Mouse (Mus musculus) kidney, adult 2 months (tissue): Measurements from ENCODE around the gene Lrguk. TPM values are rescaled to one million over a fixed set of nuclear protein-coding genes. Genes with fewer than 3 reads are reported as not detected.

ENCODE experiments used
- DNase-seq: peaks from one replicate; pipeline ENCODE4 v3.0.0; 2021
- H3K27ac ChIP-seq: fragments of 200-500 bp; 2 replicates; pipeline ENCODE4 v1.5.1; 2012; ENCODE audit warnings: low read depth, low read length, control low read depth, inconsistent platforms; ENCODE audit not compliant: insufficient read depth
- H3K27me3 ChIP-seq: fragments of 200-500 bp; replicated peaks from 2 replicates; pipeline ENCODE4 v1.6.1; 2012; ENCODE audit warnings: mild to moderate bottlenecking, moderate library complexity, low read length, inconsistent platforms; ENCODE audit not compliant: control insufficient read depth, insufficient read depth
- H3K36me3 ChIP-seq: fragments of 200-500 bp; 2 replicates; pipeline ENCODE4 v1.6.1; 2012; ENCODE audit warnings: mild to moderate bottlenecking, moderate library complexity, low read length, inconsistent platforms; ENCODE audit not compliant: control insufficient read depth, insufficient read depth
- H3K4me1 ChIP-seq: fragments of 200-500 bp; 2 replicates; pipeline ENCODE4 v1.6.1; 2011; ENCODE audit warnings: low read length; ENCODE audit not compliant: control insufficient read depth, insufficient read depth
- H3K4me3 ChIP-seq: fragments of 200-500 bp; 2 replicates; pipeline ENCODE4 v1.5.1; 2011; ENCODE audit warnings: mild to moderate bottlenecking, low read depth, low read length, control low read depth; ENCODE audit not compliant: insufficient read depth
- CTCF ChIP-seq: fragments of 200-500 bp; conservative IDR thresholded peaks from 2 replicates; pipeline ENCODE4 v1.5.1; 2011; ENCODE audit warnings: low read depth, mild to moderate bottlenecking, control low read depth, low read length, moderate library complexity, mixed read lengths; ENCODE audit not compliant: insufficient read depth, insufficient read length
- POLR2A ChIP-seq: fragments of 200-500 bp; IDR thresholded peaks from one replicate; pipeline ENCODE4 v1.6.1; 2011; ENCODE audit warnings: low read depth, low read length, control low read depth
- WGBS: fragments of 180-500 bp; shearing (Covaris S2); methylation state at CpG from one replicate; pipeline ENCODE4 v1.1.7; 2018; 5-methylcytosine and 5-hydroxymethylcytosine counted together
- polyA plus RNA-seq: library from polyadenylated mRNA; depleted of rRNA; stranded (reverse); fragments of >200 nt; gene quantifications from 2 replicates; pipeline ENCODE4 v1.2.3, GENCODE M21; 2012; rRNA removed

Lrguk gene
- polyA plus RNA-seq, 1 experiment = 0.27 TPM

- Histone ChIP-seq H3K4me1 (peaks cover 28% of the 10 kb centered on the region), H3K36me3 (no peaks in the 10 kb centered on the region), H3K27ac (peak overlapping the region; percentile 84), H3K27me3 (no peaks in the 10 kb centered on the region), H3K4me3 (peak overlapping the region; percentile 39)
- TF ChIP-seq POLR2A (no peak), CTCF (no peak)
- DNase-seq = no peak
- WGBS = 53% methylated on average over 4 of the region's 4 CpGs
Measured at GRCm38 (mm10) chr6:34179911-34180310, 150.7 kb downstream of the Lrguk start.

GRCm38 (mm10) chr6:34181961-34182360, 152.7 kb downstream of the Lrguk start:
- WGBS = 55% methylated on average over 3 of the region's 3 CpGs
- DNase-seq = peak; percentile 33
- Histone ChIP-seq H3K27me3 (no peaks in the 10 kb centered on the region), H3K27ac (no peak overlapping the region), H3K36me3 (no peaks in the 10 kb centered on the region), H3K4me1 (peaks cover 23% of the 10 kb centered on the region), H3K4me3 (no peak overlapping the region)
- TF ChIP-seq CTCF (no peak), POLR2A (no peak)

DNA sequence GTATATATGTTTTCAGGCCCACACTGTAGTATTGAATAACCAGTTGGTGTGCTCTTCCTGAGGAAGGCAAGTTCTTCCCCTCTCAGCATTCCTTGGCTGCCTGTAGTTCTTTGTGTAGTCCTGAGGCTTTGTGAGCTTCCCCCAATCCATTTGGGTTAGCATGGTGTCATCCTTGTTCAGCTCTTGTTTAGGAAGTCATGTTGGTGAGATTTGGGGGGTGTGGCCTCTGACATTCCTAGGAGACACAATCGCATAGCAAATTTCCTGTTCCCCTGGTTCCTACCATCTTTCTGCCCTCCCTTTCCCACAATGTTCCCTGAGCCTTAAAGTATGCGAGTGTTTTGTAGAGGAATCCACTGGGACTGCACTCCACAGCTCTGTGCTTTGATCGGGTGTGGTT, 154.1 kb downstream of the Lrguk start:
- Histone ChIP-seq H3K4me1 (peaks cover 22% of the 10 kb centered on the region), H3K27ac (no peak overlapping the region), H3K4me3 (no peak overlapping the region), H3K36me3 (no peaks in the 10 kb centered on the region), H3K27me3 (no peaks in the 10 kb centered on the region)
- 61% methylated on average over 3 of the region's 3 CpGs for WGBS
- DNase-seq = no peak
- TF ChIP-seq CTCF (no peak), POLR2A (no peak)

Other genes starting within 250 kb of the Lrguk start
- gene Slc35b4, start 147.7 kb downstream of the Lrguk start, polyA plus RNA-seq = 88.5 and 90.9 TPM in 2 replicates